Mouse (Mus musculus) forebrain, embryonic 10.5 days (tissue): ENCODE measurements around the gene Tmem198b. TPM values are rescaled to one million over a fixed set of nuclear protein-coding genes. Genes with fewer than 3 reads are reported as not detected.
A peak's percentile ranks its signal among the peaks of the same experiment; 100 is the strongest.
"Not testable (repeated sequence)": the region's sequence is repeated elsewhere in the genome, so short reads cannot be mapped to it uniquely, and the experiment has no call there.

ENCODE experiments used
- DNase-seq: peaks from one replicate; pipeline ENCODE4 v3.0.0-alpha.2; 2017; ENCODE audit warnings: low spot score; ENCODE audit errors: extremely low spot score
- H3K27ac ChIP-seq: fragments of 300-500 bp; sonication (generic); 2 replicates; pipeline ENCODE4 v1.5.1; 2016; ENCODE audit warnings: mild to moderate bottlenecking
- H3K27me3 ChIP-seq: fragments of 300-500 bp; sonication (generic); 2 replicates; pipeline ENCODE4 v1.6.1; 2016; ENCODE audit warnings: mild to moderate bottlenecking; ENCODE audit not compliant: poor library complexity, severe bottlenecking
- H3K36me3 ChIP-seq: fragments of 300-500 bp; sonication (generic); replicated peaks from 2 replicates; pipeline ENCODE4 v1.6.1; 2016; ENCODE audit warnings: mild to moderate bottlenecking, moderate library complexity
- H3K4me1 ChIP-seq: fragments of 300-500 bp; sonication (generic); 2 replicates; pipeline ENCODE4 v1.6.1; 2016
- H3K4me3 ChIP-seq: fragments of 300-500 bp; sonication (generic); 2 replicates; pipeline ENCODE4 v1.5.1; 2016; ENCODE audit warnings: mild to moderate bottlenecking, moderate library complexity
- H3K9me3 ChIP-seq: fragments of 300-500 bp; sonication (generic); 2 replicates; pipeline ENCODE4 v1.6.1; 2016; ENCODE audit warnings: mild to moderate bottlenecking, moderate library complexity
- WGBS: fragments of 180-500 bp; shearing (Covaris S2); methylation state at CpG from one replicate; pipeline ENCODE4 v1.1.7; 2016; 5-methylcytosine and 5-hydroxymethylcytosine counted together
- polyA plus RNA-seq: library from polyadenylated mRNA; unstranded; fragments of >200 nt; fragmentation: Nextera tagmentation; extraction: Ambion mirVana; gene quantifications from 2 replicates; pipeline ENCODE4 v1.2.1, GENCODE M21; 2016

Tmem198b gene
- 19.0 and 19.2 TPM in 2 replicates for polyA plus RNA-seq

DNA sequence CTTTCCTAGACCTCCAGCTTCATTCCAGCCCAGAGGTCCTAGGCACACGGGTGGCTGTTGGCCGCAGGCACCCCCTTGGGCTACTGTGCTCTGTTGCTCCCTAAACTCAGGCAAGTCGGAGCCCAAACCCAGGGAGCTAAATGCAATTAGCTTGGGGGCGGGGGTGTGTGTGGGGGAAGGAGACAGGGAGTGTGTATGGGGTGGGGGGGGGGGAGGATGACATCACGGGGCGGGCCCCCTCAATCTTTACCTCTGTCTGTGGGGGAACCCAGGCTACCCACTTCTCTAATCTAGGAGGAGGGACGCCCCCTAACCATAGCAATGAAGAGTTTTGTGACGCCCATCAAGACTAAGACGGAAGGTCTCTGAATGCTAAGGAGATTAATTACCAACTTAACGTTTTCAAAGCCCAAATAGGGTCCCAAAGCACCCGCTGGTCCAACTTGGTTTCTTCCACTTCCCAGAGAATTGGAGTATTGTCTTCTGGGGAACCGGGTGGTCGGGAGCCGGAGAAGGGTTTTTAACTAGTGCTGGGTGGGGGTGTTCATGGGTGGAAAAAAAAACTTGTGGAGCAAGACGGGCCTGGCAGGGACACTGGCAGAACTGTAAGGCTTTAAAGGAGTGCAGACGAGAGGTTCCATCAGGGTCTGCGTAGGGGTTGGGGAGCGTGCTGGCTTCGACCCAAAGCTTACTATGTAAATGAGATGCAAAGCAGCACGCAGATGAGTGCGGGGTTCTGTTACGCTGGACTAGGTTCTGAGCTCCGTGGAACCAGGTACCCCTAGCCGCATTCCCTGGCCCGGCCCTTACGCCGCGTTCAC, at the start of gene Tmem198b:
Gene Tmem198b, minus strand, starts transcription at position 100 of the 821 bp plus-strand sequence.
- H3K36me3 ChIP-seq = peaks cover 62% of the 10 kb centered on the region
- WGBS = under 1% methylated on average over 28 of the region's 28 CpGs
- peaks cover 62% of the 10 kb centered on the region for H3K4me1 ChIP-seq

DNA sequence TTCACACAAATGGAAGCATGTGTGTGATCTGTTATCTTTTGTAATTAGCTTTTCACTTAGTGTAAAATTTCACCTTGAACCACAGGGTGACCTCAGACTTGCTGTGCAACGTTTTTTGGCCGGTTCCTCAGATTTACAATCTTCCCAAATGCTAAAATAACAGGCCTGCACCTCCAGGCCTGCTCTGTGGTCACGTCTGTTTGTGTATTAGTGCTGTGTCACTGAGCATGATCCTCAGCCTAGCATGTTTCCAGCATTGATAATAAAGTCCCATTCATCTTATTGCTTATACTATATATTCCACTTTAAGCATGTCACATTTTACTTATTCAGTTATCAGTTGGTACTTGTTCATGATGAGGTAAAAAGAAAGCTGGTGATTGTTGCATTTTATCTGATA, 46.2 kb upstream of the Tmem198b start:
- H3K4me1 ChIP-seq = peaks cover 5% of the 10 kb centered on the region
- WGBS = 75% methylated on average over 3 of the region's 3 CpGs
- peaks cover 77% of the 10 kb centered on the region for H3K36me3 ChIP-seq
- no peaks in the 10 kb centered on the region for H3K27me3 ChIP-seq
- H3K9me3 ChIP-seq = no peaks in the 10 kb centered on the region
- no peak overlapping the region for H3K27ac ChIP-seq
- H3K4me3 ChIP-seq = no peak overlapping the region
- DNase-seq = no peak

More for the DNA sequence above, at the start of gene Tmem198b:
- H3K27ac ChIP-seq = peak within 1 kb of the TSS; percentile 95
- no peaks in the 10 kb centered on the region for H3K9me3 ChIP-seq
- peak within 1 kb of the TSS; percentile 83 for H3K4me3 ChIP-seq
- DNase-seq = peak; percentile 85
- H3K27me3 ChIP-seq = no peaks in the 10 kb centered on the region

DNA sequence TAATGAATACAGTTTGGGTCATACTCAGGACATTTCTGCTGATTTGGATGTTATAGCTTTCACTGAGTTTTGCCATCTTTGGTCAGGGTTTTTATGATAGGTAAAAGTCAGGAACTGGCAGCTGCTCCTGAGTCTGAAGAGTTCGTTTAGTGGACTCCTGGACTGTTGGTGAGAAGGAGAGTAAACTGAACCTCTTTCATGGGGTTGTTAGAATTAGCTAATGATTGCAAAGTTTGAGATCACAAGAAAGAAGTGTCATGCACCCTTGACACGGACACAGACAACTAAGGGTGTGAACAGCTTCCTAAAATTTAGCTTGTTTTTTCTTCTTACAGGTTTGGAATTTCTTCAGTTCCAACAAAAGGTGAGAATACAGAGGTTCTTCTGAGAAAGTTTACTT, 44.3 kb upstream of the Tmem198b start:
- Histone ChIP-seq H3K27ac (no peak overlapping the region), H3K9me3 (no peaks in the 10 kb centered on the region), H3K36me3 (peaks cover 83% of the 10 kb centered on the region), H3K27me3 (no peaks in the 10 kb centered on the region), H3K4me1 (peaks cover 11% of the 10 kb centered on the region), H3K4me3 (no peak overlapping the region)
- 84% methylated on average over 2 of the region's 2 CpGs for WGBS
- DNase-seq = no peak

DNA sequence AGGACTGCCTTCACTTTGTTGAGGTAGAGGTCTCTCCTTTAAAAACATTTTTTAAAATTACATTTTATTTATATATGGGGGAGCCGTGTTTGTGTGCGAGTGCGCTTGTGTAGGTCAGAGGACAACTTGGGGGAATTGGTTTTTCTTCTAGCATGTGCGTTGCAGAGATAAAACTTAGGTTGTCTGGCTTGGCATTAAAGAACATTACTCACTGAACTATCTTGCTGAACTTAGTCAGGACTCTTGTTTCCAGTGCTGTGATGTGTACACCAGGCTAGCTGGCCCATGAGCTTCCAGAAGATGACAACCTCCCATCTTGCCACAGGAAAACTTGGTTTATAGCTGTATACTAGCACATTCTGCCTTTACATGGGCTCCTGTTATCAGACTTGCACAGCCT, 42.5 kb upstream of the Tmem198b start:
- Histone ChIP-seq H3K9me3 (no peaks in the 10 kb centered on the region), H3K27ac (no peak overlapping the region), H3K4me3 (no peak overlapping the region), H3K4me1 (peaks cover 11% of the 10 kb centered on the region), H3K36me3 (peaks cover 84% of the 10 kb centered on the region), H3K27me3 (no peaks in the 10 kb centered on the region)
- DNase-seq = no peak
- 96% methylated on average over 4 of the region's 4 CpGs for WGBS

DNA sequence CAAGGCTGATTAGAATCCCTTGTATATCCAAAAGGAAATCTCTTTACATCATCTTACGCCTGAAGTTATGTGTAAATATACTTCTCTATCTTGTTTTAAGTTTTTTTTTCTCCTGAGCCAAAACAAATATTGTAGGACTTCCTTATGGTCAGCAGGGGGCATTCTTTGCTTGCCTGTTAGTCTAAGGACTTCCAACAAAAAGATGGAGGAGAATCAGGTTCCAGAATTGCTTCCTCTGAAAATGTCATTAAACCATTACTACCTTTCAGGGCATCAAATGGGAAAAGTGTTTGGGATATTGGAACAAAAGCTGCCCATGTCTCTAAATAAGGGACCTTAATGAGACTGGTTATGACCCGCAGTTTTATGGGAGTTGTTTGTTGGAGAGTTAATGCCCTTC, 41.3 kb upstream of the Tmem198b start:
- Histone ChIP-seq H3K27me3 (no peaks in the 10 kb centered on the region), H3K36me3 (peaks cover 85% of the 10 kb centered on the region), H3K4me3 (no peak overlapping the region), H3K4me1 (peaks cover 11% of the 10 kb centered on the region), H3K27ac (no peak overlapping the region), H3K9me3 (no peaks in the 10 kb centered on the region)
- no peak for DNase-seq
- WGBS = 64% methylated on average over 2 of the region's 2 CpGs

DNA sequence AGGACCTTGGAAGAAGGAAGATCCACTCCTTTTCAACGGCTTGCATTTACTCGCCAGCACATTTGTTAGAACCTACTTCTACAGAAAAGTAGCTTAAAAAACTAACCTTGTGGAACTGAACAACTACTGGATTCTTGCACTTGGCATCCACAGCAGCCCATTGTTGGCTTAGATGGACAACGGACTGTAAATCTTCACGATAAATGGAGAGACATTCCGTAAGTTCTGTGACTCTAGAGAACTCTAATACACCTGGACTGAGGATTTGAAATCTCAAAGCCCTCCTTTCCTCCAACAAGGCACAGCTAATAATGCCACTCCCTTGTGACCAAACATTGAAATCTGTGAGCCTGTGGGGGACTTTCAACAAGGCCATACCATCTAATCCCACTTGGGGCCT, 39.1 kb upstream of the Tmem198b start:
- no peak overlapping the region for H3K4me3 ChIP-seq
- H3K9me3 ChIP-seq = no peaks in the 10 kb centered on the region
- no peak overlapping the region for H3K27ac ChIP-seq
- DNase-seq = no peak
- peaks cover 11% of the 10 kb centered on the region for H3K4me1 ChIP-seq
- WGBS = 97% methylated on average over 5 of the region's 5 CpGs
- no peaks in the 10 kb centered on the region for H3K27me3 ChIP-seq
- H3K36me3 ChIP-seq = peaks cover 85% of the 10 kb centered on the region

DNA sequence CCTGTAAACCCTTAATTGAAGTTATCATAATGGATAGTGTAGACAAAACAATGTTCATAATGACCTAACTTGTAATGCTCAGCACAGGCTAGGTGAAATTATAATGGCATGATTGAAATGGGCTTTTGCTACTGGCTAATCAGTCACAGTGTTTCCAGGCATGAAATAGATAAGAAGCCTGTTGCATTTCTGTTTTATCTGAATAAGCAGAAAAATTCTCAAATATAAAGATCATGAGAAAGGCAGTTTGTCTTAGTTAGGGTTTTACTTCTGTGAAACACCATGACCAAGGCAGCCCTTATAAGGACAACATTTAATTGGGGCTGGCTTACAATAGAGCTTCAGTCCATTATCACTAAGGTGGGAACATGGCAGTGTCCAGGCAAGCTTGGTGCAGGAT, 36.4 kb upstream of the Tmem198b start:
- peaks cover 91% of the 10 kb centered on the region for H3K36me3 ChIP-seq

DNA sequence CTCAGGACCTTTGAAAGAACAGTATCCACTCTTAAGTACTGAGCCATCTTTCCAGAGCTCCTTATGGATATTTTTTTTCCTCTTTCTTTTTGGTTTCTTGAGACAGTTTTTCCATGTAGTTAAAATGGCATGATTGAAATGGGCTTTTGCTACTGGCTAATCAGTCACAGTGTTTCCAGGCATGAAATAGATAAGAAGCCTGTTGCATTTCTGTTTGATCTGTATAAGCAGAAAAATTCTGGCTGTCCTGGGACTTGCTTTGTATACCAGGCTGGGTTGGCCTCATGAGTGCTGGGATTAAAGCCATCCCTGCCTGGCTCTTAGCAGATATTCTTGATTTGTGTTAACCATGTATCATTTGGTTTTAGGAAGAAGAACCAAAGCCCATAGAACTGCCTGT, 35.3 kb upstream of the Tmem198b start:
- Histone ChIP-seq H3K4me3 (no peak overlapping the region), H3K9me3 (no peaks in the 10 kb centered on the region)
- no peak for DNase-seq

More for the DNA sequence above, 36.4 kb upstream of the Tmem198b start:
- Histone ChIP-seq H3K27ac (no peak overlapping the region), H3K4me3 (no peak overlapping the region), H3K4me1 (peaks cover 6% of the 10 kb centered on the region), H3K9me3 (no peaks in the 10 kb centered on the region), H3K27me3 (no peaks in the 10 kb centered on the region)
- DNase-seq = no peak

DNA sequence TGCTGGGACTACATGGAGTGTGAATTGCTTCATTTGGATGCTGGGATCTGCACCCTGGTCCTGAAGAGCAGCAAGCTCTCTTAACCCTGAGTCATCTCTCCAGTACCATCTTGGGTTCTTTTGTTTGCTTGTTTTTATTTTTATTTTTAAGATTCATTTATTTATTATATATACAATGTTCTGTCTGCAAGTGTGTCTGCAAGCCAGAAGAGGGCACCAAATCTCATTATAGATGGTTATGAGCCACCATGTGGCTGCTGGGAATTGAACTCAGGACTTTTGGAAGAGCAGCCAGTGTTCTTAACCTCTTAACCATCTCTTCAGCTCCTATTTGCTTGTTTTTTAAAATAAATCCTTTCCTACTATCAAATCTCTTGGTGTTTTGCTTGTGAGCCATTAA, 33.2 kb upstream of the Tmem198b start:
- peaks cover 99% of the 10 kb centered on the region for H3K36me3 ChIP-seq
- no peak for DNase-seq
- no peaks in the 10 kb centered on the region for H3K4me1 ChIP-seq
- no peaks in the 10 kb centered on the region; the same call in 1 of the 2 replicates for H3K9me3 ChIP-seq
- no peak overlapping the region for H3K4me3 ChIP-seq
- H3K27ac ChIP-seq = no peak overlapping the region
- H3K27me3 ChIP-seq = no peaks in the 10 kb centered on the region

More for the DNA sequence above, 35.3 kb upstream of the Tmem198b start:
- no peak overlapping the region for H3K27ac ChIP-seq
- peaks cover 94% of the 10 kb centered on the region for H3K36me3 ChIP-seq
- no peaks in the 10 kb centered on the region for H3K4me1 ChIP-seq
- no peaks in the 10 kb centered on the region for H3K27me3 ChIP-seq

DNA sequence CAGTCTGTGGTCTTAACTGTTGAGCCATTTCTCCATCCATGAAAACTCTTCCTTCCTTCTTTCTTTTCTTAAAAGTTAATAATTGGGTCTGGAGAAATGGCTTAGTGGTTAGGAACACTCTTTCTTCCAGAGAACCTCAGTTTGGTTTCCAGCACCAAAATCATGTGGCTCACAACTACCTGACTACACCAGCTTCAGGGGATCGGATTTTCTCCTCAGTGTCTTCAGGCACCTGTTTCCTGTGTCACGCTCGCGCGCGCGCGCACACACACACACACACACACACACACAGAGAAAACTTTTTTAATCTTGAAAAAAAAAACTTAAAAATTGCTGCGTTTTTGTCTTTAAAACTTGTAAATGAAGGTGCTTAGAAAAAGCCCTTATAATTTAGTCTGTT, 19.7 kb upstream of the Tmem198b start:
- 98% methylated on average over 9 of the region's 9 CpGs for WGBS
- Histone ChIP-seq H3K27me3 (no peaks in the 10 kb centered on the region), H3K9me3 (no peaks in the 10 kb centered on the region), H3K36me3 (peaks cover 62% of the 10 kb centered on the region), H3K4me1 (peaks cover 23% of the 10 kb centered on the region), H3K4me3 (no peak overlapping the region), H3K27ac (no peak overlapping the region)
- DNase-seq = no peak

DNA sequence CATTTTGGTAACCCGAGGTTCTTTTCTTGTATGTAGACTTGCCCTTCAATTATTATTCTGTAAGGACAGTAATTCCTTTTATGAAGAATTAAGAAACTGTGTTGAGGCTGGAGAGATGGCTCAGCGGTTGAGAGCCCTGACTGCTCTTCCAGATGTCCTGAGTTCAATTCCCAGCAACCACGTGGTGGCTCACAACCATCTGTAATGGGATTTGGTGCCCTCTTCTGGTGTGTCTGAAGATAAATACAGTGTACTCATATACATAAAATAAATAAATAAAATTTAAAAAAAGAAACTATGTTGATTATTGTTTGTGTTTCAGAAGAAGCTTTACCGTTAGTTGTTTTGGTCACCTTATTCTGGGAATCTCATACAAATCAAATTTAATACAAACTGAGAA, 18.9 kb upstream of the Tmem198b start:
- Histone ChIP-seq H3K4me3 (peak overlapping the region; percentile 79), H3K36me3 (peaks cover 64% of the 10 kb centered on the region), H3K4me1 (peaks cover 23% of the 10 kb centered on the region)
- not testable (repeated sequence) for H3K27me3 ChIP-seq, H3K9me3 ChIP-seq, DNase-seq, H3K27ac ChIP-seq
- WGBS = 81% methylated on average over 4 of the region's 4 CpGs

DNA sequence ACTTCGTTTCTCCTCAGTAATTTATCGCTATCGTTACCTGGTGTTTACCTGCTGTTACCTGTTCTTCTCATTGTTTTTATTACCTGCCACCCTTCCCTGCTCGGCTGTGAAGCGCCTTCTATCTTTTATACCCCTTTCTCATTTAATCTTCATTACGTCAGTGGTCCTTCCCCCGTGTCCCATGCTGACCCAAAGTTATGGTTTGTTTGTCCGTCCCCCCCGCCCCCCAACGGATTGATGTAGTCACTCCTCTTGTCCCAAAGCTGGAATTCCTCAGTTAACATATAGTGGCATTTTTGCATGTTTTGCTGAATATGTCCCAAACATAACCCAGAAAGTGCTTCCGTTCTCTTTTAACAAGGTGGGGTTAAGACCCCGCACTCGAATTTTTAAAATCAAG, 18.0 kb upstream of the Tmem198b start:
- peaks cover 64% of the 10 kb centered on the region for H3K36me3 ChIP-seq
- peaks cover 23% of the 10 kb centered on the region for H3K4me1 ChIP-seq
- no peaks in the 10 kb centered on the region for H3K27me3 ChIP-seq
- H3K4me3 ChIP-seq = peak overlapping the region; percentile 79
- no peak for DNase-seq
- 5% methylated on average over 13 of the region's 13 CpGs for WGBS
- no peaks in the 10 kb centered on the region for H3K9me3 ChIP-seq
- H3K27ac ChIP-seq = peak overlapping the region; percentile 90

DNA sequence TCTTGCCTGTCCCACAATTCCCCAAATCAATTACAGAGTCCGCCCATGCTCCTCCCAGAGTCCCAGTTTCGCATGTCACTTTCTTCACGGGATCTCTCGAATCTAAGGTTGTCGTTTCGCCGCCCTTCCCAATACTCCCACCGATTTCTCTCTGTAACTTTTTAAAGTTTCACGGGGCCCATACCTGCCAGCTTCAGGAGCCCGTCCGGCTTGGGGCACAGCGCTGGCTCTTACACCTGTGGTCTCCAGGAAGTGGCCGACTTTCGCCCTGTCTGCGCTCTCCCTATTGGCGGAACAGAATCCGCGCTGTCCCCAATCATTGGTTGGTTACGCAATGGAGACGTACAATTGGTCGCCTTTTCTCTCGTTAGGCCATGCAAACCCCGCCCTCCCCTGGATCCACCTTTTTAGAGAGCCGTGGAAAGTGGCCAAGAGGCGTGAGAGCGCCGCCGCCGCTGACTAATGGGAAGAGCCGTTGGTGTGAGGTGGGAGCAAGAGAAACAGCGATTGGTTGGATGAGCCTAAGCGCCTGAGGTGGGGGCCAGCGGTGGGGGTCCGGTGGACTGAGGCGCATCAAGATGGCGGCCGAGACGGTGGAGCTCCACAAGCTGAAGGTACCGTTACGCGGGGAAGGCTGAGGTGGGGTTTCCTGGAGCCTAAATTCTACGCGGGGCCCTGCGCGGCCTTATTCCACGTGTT, 17.3 kb upstream of the Tmem198b start, which contains the start of gene Ormdl2:
Gene Ormdl2, minus strand, starts transcription at position 288 of the 699 bp plus-strand sequence.
- peak within 1 kb of the TSS; percentile 79 for H3K4me3 ChIP-seq
- peak within 1 kb of the TSS; percentile 90 for H3K27ac ChIP-seq
- H3K27me3 ChIP-seq = no peaks in the 10 kb centered on the region
- no peaks in the 10 kb centered on the region for H3K9me3 ChIP-seq
- peaks cover 64% of the 10 kb centered on the region for H3K36me3 ChIP-seq
- peak; percentile 100 for DNase-seq
- peaks cover 23% of the 10 kb centered on the region for H3K4me1 ChIP-seq
- under 1% methylated on average over 46 of the region's 46 CpGs for WGBS
